Mouse (Mus musculus) neural tube, postnatal 0 days (tissue): ENCODE results near the gene Csnk1g1. TPM values are rescaled to one million over a fixed set of nuclear protein-coding genes. Genes with fewer than 3 reads are reported as not detected.

Experiments
- polyA plus RNA-seq: library from polyadenylated mRNA; unstranded; fragments of >200 nt; fragmentation: Nextera tagmentation; extraction: Ambion mirVana; gene quantifications from 2 replicates; pipeline ENCODE4 v1.2.1, GENCODE M21; 2015

Csnk1g1 gene
- polyA plus RNA-seq = 14.0 and 14.4 TPM in 2 replicates

GRCm38 (mm10) chr9:65908394-65909300 lies at the start of gene Csnk1g1, which contains the start of gene Trip4:
Csnk1g1 (plus strand) TSS chr9:65908924.
Trip4 (minus strand) TSS chr9:65908794.

GRCm38 (mm10) chr9:65890143-65890628 lies 18.5 kb upstream of the Csnk1g1 start, which contains the start of gene Pclaf:
Pclaf (plus strand) TSS chr9:65890237.

GRCm38 (mm10) chr9:66059583-66060307 lies 151.0 kb downstream of the Csnk1g1 start, which contains the start of gene Ppib:
Ppib (plus strand) TSS chr9:66060222.

GRCm38 (mm10) chr9:66069583-66069982 lies 160.9 kb downstream of the Csnk1g1 start, which contains the start of gene Snx22:
Snx22 (minus strand) TSS chr9:66069719.

Other genes starting within 250 kb of the Csnk1g1 start
- gene Oaz2, start 240.9 kb upstream of the Csnk1g1 start, polyA plus RNA-seq = 321 and 378 TPM in 2 replicates
- 6.0 and 6.6 TPM in 2 replicates for gene Zfp609, start 81.4 kb upstream of the Csnk1g1 start, polyA plus RNA-seq
- 11.8 and 13.6 TPM in 2 replicates for gene Pclaf, start 18.7 kb upstream of the Csnk1g1 start, polyA plus RNA-seq
- 21.9 and 22.3 TPM in 2 replicates for gene Trip4, start 130 bp upstream of the Csnk1g1 start, polyA plus RNA-seq
- 393 and 396 TPM in 2 replicates for gene Ppib, start 151.3 kb downstream of the Csnk1g1 start, polyA plus RNA-seq
- gene Snx22, start 160.8 kb downstream of the Csnk1g1 start, polyA plus RNA-seq = 11.0 and 11.6 TPM in 2 replicates
- 57.8 and 60.4 TPM in 2 replicates for gene Snx1, start 217.7 kb downstream of the Csnk1g1 start, polyA plus RNA-seq
- gene Ciao2a, start 217.7 kb downstream of the Csnk1g1 start, polyA plus RNA-seq = 70.3 and 80.4 TPM in 2 replicates
- gene Dapk2, start 249.3 kb downstream of the Csnk1g1 start, polyA plus RNA-seq = 0.75 and 0.93 TPM in 2 replicates